Mouse (Mus musculus) lung, postnatal 4 days (tissue): ENCODE measurements around the gene Yif1b.

Experiments
- DNase-seq, 2 experiments: peaks; one replicate each; pipeline ENCODE4 v3.0.0; 2021

The Yif1b gene

DNA sequence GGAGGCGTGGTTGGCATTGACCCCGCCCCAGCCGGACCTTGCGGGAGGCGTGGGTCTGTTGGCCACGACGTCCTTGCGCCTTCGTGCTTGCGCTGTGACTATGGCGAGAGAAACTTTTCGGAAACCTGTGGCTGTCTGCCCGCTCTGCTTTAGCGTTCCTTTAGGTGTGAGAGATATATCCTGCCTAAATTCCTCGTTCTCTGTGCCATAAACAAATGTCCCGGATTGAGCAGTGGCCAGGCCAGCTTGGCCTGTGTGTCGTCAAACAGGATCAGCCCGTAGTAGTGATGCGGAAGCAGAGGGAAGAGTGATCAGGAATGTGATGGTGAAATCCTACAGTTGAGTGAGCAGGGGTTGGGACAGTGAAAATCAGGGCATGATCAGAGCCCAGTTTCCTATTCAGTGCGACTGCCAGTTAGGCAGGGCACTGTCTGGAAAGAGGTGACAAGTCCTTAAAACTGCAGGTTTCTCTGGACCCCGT, 44.0 kb downstream of the Yif1b start:
- DNase-seq = no peak

DNA sequence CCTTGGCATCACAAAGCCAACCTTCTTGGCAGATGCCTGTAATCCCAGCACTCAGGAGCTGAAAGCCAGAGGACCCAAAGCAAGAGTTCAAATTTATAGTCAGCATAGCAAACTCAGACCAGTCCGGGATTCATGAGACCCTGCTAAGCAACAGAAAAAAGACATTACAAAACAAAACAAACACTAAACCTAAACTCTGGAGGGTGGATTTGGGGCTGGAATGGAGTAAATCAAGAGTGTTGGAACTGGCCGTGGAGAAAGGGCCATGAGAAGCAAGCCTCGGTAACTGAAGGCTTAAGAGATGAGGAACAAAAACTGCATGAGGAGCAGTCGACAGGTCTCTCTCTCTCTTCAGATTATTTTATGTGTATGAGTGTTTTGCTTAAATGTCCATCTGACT, 45.7 kb downstream of the Yif1b start:
- no peak for DNase-seq

DNA sequence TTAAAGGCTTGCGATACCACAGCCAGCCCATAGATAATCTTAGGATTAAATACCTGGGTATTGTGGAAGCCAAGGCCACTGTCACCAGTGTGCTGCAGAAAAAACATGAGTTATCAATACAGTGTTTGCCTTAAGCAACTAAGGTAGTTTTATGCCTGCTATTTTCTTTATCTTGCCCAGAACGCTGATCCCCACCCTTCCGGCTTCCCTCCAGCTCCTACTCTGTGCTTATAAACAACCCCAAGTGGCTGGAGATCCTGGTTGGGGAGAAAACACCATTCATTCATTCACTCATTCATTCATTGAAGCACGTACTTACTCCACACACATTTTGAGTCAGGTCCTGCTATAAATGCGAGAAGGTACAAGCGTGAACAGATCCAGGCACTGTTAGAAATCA, 46.4 kb downstream of the Yif1b start:
- DNase-seq = no peak

DNA sequence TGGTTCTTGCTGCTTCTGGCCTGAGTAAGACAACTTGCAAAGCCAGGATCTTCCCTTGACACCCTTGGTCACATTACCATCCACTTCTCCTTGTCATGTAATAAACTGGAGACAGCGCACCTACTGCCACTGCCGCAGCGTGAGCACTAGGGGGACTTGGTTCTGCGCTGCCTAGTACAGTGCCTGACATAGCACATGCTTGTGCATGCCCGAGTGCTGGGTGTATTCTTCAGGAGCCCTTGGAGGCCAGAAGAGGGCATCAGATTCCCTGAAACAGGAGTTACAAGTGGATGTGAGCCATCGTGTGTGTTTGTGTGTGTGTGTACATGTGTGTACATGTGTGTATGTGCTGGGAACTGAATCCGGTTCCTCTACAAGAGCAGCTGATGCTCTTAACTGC, 49.4 kb downstream of the Yif1b start:
- DNase-seq = no peak

DNA sequence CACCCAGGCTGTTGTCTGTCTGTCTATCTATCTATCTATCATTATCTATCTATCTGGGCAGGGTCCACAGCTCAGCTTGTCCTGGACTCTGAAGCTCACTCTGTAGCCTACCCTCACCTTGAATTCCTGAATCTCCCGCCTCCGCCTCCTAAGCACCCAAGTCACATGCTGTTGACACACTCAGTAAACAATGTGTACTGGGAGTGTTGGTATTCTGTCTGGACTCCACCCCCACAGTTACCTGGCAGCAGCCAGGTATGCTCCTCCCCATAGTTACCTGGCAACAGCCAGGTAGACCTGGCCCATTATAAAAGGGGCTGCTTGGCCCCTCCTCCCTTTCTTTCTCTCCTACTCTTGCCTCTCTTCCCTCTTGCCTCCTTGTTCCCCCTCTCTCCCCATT, 50.0 kb downstream of the Yif1b start:
- DNase-seq = peak in 1 of 2 experiments; percentile 59

DNA sequence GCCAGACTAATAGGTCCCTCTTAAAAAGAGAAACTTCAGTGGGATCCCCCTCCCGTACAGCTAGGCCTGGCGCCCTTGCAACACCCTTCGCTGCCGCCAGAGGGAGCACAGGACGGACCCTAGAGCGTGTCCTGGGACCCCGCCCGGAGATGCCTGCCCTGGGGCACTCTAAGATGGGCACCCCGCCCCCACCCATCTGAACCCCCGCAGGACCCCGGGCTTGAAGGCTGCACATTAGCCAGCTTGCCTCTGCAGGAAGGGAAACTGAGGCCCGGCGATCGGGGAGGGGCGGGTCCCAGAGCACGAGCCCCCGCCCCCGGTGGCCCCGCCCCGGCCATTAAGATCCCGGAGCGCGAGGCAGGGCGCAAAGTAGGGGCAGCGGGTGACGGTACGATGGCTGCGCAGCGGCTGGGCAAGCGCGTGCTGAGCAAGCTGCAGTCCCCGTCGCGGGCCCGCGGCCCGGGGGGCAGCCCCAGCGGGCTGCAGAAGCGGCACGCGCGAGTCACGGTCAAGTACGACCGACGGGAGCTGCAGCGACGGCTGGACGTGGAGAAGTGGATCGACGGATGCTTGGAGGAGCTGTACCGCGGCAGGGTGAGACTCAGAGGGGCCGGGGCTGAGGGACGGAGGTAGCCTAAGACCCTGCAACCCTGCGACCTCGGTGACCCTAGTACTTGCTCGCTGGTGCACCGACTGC, 51.0 kb downstream of the Yif1b start, which contains the start of gene Ppp1r14a:
Ppp1r14a (plus strand) TSS at position 367 of the 697 bp plus-strand sequence.
- DNase-seq = peak; percentile 86 to 89

DNA sequence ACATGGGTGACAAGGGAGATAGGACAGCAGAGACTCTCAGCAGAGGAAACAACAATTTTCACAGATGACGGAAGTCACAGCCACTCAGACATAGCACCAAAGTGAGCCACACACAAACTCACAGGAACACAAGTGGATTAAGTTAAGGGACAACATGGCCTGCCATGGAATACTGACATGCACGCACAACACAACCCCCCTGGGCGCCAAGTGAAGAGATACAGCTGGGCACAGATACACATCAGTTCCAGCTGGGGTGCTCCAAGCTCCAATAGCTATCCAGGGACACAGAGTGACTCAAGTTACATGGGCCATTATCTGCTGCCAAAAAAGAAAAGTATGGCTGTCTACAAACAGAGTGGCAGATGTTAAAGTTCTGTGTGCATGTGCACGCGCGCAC, 51.7 kb downstream of the Yif1b start:
- DNase-seq = peak; percentile 78 to 93

DNA sequence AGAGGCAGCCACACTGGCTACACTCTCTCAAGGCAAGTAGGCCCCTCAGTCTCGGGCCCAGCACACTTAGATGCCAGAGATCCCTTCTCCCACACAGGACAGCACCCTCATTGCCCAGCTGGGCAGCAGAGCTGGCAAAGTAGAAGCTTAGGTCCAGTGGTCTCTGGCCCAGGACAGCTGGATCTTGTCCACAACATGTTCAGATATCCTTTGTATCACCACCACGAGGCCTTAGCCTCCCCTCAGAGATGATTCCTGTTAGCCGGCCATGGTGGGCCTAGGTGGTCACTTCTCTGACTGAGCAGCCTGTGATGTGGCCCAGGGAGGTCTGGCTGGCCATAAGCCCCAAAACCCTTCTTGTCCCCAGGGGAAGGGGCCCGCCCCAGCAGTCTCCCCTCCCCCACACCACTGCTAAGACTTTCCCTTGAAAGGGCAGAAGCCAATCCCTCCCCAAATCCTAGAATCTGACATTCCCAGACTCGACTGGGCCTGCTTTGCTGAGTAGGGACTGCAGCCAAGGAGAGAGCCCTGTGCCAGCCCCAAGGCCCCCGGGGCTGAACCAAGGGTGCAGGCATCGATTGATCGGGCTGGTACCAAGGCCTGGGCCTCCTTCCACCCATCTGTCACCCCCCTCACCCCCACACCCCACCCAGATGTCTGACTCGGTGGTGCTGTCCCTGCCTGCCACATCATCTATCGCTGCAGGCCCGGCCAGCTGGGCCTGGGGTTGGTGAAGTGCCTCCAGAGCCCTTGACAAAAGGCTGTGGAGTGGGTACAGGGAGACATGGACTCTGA, 52.8 kb downstream of the Yif1b start:
- peak; percentile 38 to 68 for DNase-seq

DNA sequence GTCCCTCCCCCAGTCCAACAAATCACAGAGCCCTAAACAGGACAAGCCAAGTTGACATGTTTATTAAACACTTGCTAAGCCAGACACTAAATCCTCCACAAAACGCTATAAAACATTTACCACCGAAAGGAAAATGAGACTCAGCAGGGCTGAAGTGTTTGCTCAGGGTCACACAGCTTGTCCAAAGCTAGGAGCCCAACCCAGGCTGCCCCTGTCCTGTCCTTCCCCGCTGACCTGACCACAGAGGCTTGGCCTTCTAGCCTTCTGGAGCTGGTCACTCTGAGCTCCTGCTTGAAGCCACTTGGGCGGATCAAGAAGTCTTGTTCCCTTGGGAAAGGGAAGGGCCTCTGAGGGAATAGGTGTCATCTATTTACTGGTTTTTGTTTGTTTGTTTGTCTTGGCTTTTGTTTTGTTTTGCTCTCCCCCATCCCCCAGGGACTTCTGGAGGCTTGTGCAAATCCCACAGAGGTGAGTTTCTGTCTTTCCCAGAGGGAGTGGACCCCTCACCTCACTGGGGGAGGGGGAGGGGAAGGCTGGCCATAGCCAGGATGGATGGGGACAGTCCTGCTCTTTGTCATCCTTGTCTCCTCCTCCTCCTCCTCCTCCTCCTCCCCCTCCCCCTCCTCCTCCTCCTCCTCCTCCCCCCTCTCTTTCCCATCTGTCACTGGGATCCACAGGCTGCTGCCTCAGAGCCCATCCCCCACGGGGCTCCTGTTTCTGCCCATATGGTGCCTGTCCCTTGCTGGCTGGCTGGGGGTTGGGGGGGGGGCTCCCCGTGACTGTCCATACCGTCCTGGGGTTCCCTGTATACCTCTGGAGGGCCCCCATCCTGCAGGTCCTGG, 53.7 kb downstream of the Yif1b start:
- peak; percentile 34 to 62 for DNase-seq

DNA sequence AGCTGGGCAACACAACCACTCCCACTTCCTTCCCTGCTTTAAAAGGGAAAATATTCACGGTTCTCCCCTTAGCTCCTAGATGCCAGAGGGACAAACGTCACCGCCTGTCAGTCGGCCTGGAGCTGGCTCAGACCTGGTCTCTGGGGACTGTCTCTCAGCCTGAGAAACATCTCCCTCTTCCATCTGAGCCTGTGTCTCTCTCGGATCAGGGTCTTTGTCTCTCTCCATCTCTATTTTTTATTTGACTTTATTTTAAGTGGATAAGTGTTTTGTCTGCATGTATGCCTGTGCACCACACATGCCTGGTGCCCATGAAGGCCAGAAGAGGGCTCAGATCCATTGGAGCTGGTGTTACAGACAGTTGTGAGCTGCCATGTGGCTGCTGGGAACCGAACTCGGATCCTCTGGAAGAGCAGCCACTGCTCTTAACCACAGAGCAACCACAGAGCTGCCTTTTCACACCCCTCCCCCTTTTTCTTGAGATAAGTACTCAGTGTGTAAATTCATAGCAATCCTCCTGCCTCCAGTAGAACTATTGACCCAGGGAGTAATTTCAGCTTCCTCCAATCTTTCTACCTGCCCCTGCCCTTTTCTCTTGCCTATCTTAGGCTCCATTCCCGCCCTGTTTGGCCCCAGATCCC, 54.4 kb downstream of the Yif1b start:
- peak in 1 of 2 experiments; percentile 54 for DNase-seq

DNA sequence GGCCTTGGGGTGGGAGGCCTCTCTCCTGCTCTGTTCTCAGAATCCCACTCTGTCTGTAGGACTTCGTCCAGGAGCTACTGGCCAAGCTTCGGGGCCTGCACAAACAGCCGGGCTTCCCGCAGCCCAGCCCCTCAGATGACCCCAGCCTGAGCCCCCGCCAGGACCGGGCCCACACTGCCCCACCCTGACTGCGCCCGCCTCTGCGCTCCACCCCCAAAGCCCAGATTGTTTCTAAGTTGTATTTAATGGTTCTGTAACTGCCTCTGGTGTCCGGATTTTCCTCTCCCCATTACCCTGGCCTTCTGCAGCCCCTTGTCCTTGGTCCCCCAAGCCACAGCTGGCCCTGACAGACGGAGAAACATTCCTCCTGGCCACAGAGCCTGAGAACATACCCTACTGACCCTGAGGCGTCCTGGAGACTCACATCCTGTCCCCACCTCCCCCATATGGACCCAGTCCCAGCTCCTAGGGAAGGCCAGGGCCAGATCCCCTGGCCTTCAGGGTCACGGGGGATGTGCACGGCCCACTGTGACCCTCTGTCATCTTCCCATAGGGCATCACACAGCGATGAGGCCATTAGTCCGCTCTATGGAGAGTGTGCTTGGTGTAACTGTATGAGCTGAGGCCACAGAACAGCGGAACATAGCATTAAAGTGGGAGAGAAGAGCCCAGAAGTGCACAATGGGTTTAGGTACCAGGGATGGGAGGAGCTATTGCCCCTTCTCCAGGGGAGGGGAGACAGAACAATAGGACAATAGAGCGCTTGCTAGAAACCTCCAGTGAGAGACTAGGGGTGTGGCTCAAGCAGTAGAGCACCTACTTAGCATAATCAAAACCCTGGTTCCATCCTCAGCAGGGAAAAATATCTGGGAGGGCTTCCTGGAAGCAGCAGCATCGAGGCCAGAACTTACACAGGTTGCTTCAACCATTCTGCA, 55.3 kb downstream of the Yif1b start:
- DNase-seq = peak; percentile 73 to 91

DNA sequence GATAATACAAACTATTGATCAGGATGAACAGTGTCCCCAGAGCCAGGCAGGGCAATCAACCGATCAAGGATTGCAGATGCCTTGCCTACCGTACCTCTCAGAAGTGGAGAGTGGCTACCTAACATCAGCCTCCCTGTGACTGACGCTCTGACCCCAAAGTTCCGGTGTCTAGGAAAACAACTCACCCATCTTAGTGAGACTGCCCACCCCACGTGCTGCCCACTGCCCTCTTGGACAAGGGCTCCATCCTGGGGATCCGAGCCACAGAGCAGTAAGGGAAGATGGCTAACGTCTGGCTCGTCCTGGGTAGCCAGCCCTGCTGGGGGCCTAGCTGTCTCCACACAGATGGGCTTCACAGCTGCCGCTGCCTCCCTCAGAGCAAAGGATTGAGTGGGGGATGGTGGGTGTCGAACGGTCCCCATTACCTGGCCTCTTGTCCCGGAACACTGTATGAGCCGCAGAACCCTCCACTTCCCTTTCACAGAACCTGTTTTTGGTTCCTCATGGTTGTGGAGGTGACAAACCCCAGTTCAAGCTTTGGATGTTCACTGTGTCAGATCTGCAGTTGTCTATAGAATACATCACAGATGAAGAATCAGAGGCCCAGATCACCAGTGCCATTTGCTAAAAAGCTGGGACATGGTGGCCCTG, 56.1 kb downstream of the Yif1b start:
- no peak for DNase-seq

DNA sequence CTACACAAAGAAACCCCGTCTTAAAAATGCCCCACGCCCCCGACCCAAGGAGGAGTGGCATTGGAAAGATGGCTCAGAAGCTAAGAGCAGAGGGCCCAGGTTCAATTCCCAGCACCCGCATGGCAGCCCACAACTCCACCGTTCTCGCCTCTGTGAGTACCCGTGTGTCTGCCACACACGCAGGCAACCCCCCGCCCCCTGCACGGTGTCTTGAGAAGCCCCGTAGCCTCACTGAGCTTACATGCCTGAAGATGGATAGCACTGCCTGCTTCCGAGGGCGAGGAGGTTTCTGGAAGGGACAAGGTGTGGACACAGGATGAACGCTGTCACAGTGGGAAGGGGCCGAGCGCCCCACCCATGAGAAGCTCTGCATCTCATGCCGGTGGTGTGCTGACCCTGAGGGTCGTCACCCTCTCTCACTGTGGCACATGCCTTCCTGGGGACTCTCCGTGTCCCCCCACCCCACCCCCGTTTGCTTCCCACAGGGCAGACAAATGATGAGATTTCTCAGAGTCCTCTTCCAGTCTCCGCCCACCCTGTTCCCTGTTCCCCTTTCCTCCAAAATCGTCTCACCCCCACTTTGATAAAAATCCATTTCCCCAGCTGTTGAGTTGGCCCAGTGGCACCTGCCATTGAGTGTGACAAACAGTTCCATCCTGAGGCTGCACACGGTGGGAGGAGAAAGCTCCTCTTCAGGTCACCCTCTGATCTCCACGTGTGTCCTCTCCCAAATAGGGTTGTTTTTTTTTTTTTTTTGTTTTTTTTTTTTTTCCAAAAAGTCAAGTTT, 57.9 kb downstream of the Yif1b start:
- DNase-seq = no peak

DNA sequence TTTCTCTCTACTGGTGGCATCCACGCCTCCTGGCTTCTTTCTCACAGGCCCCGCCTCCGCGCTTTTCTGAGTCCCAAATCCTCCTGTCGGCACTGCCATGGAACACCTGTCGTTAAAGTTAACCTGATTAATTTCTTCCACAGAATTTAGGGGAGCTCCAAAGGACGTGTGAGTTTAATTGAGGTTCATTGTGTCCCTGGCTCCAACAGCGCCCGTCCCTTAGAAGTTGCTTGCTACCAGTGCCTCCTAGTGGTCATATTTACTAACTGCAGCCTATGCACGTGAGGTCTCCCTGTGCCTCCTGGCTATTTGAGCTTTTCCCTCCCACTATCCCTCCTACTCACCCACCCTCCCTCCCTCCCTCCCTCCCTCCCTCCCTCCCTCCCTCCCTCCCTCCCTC, 58.9 kb downstream of the Yif1b start:
- DNase-seq = peak; percentile 65 to 79
